Mouse (Mus musculus): ENCODE measurements around the gene Cntd1.

The Cntd1 gene

GRCm38 (mm10) chr11:101278223-101279192 is at the start of gene Cntd1, which contains the start of gene Coa3:
Cntd1 (plus strand) TSS chr11:101279012.
Coa3 (minus strand) TSS chr11:101279114.
- peak; percentile 91 for DNase-seq

GRCm38 (mm10) chr11:101229361-101229900 is 49.4 kb upstream of the Cntd1 start:
- DNase-seq = no peak

- no peak for DNase-seq
Measured at GRCm38 (mm10) chr11:101230061-101230511, 48.7 kb upstream of the Cntd1 start.

GRCm38 (mm10) chr11:101230526-101230925 is 48.3 kb upstream of the Cntd1 start:
- DNase-seq = no peak

GRCm38 (mm10) chr11:101230991-101231871 is 47.6 kb upstream of the Cntd1 start:
- peak; percentile 79 for DNase-seq

GRCm38 (mm10) chr11:101232010-101232839 is 46.6 kb upstream of the Cntd1 start:
- no peak for DNase-seq

GRCm38 (mm10) chr11:101233240-101233639 is 45.6 kb upstream of the Cntd1 start:
- DNase-seq = no peak

- no peak for DNase-seq
Measured at GRCm38 (mm10) chr11:101234124-101234523, 44.7 kb upstream of the Cntd1 start.

GRCm38 (mm10) chr11:101235429-101235828 is 43.4 kb upstream of the Cntd1 start:
- DNase-seq = no peak

- no peak for DNase-seq
Measured at GRCm38 (mm10) chr11:101236782-101237181, 42.0 kb upstream of the Cntd1 start.

- no peak for DNase-seq
Measured at GRCm38 (mm10) chr11:101238071-101238647, 40.7 kb upstream of the Cntd1 start.

GRCm38 (mm10) chr11:101245071-101245470 is 33.7 kb upstream of the Cntd1 start:
- no peak for DNase-seq

- DNase-seq = no peak
Measured at GRCm38 (mm10) chr11:101245855-101246701, 32.7 kb upstream of the Cntd1 start, which contains the start of gene Ramp2. Ramp2 (plus strand) TSS chr11:101246028.

GRCm38 (mm10) chr11:101246702-101247012 is 32.2 kb upstream of the Cntd1 start:
- DNase-seq = no peak

- DNase-seq = peak; percentile 70
Measured at GRCm38 (mm10) chr11:101247521-101248030, 31.2 kb upstream of the Cntd1 start.

- DNase-seq = peak; percentile 70
Measured at GRCm38 (mm10) chr11:101248258-101248994, 30.4 kb upstream of the Cntd1 start.

GRCm38 (mm10) chr11:101251031-101251430 is 27.8 kb upstream of the Cntd1 start:
- DNase-seq = peak; percentile 65

GRCm38 (mm10) chr11:101252941-101253340 is 25.9 kb upstream of the Cntd1 start:
- DNase-seq = no peak

- DNase-seq = peak; percentile 77
Measured at GRCm38 (mm10) chr11:101253613-101254389, 25.0 kb upstream of the Cntd1 start, which contains the start of gene Vps25. Vps25 (plus strand) TSS chr11:101253707.
